Mouse (Mus musculus): ENCODE measurements at regions not wholly inside any gene's neighbourhood (a gene's known extent, or its start where the extent isn't known, plus 50 kb on each side); places are given as distances from the start of the nearest gene placed in this dataset.

DNA sequence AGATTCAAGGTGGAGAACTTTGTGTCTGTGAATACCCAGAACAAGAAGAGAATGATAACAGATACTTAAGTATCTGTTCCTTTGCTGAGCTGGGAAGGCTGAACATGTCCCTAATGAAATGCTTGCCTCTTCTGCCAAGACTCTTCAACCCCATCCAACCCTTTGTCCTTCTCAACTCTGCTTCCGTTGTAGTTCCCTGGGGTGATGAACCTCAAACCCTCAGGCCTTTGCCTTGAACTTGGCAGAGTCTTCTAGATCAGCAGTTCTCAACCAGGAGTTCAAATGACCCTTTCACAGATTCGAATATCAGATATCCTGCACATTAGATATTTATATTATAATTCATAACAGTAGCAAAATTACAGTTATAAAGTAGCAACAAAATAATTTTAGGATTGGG lies 192.5 kb upstream of the Tbx3 start:
- TF ChIP-seq CTCF (IDR thresholded peaks at IDR 0.05; ENCODE audit: low read depth) (no peak), EP300 (IDR thresholded peaks at IDR 0.05; ENCODE audit: low read depth) (no peak)
